Mouse (Mus musculus): ENCODE results near the gene Gse1.

DNA sequence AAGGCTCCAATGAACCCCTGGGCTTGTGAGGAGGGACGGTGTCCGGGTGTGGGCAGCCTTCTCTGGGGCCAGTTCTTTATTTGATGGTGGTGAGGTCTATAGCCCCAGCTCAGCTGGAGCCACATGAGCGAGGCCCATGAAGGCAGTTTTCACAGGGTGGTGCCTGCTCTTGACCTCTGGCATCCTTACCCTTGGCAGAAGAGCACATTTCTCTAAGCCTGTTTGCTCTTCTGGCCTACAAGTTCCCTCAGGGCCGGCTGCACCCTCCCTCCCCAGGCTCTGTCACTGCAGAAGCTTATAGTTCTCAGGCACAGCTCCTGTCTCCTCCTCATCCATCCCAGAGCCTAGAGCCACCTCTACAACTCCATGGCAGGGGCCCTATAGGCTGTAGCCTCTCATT is 186.0 kb downstream of the Gse1 start:
- TF ChIP-seq CTCF (conservative IDR thresholded peaks at IDR 0.05; ENCODE audit: low read length), result no peak
- TF ChIP-seq NANOG (IDR thresholded peaks at IDR 0.05; ENCODE audit: borderline replicate concordance, low read length), result no peak

Measured in E14TG2a.4 (cell line).